Mouse (Mus musculus) CH12F3 (cell line): ENCODE measurements around the gene Ncf1.

ENCODE experiments used
- in situ Hi-C: fragments of 300-500 bp; cut with MboI; formaldehyde crosslinking; loops from 2 replicates; pipeline ENCODE4 v1.14.3; 2020; ENCODE audit warnings: low sequenced_read_pairs

The Ncf1 gene

GRCm38 (mm10) chr5:134246146-134246545 is 16.7 kb upstream of the Ncf1 start:
- in situ Hi-C loops, result no loop called here

GRCm38 (mm10) chr5:134244890-134245289 is 15.5 kb upstream of the Ncf1 start:
- in situ Hi-C loops, result no loop called here

GRCm38 (mm10) chr5:134243661-134244436 is 14.4 kb upstream of the Ncf1 start:
- in situ Hi-C loops, result no loop called here

GRCm38 (mm10) chr5:134241831-134242230 is 12.4 kb upstream of the Ncf1 start:
- in situ Hi-C loops, result no loop called here

GRCm38 (mm10) chr5:134237936-134238760 is 8.7 kb upstream of the Ncf1 start:
- in situ Hi-C loops, result no loop called here

GRCm38 (mm10) chr5:134237508-134237907 is 8.1 kb upstream of the Ncf1 start:
- in situ Hi-C loops, result no loop called here

- in situ Hi-C loops, result no loop called here
Observed at GRCm38 (mm10) chr5:134236796-134237195, 7.4 kb upstream of the Ncf1 start.

GRCm38 (mm10) chr5:134236241-134236640 is 6.8 kb upstream of the Ncf1 start:
- in situ Hi-C loops, result no loop called here

- in situ Hi-C loops, result no loop called here
Observed at GRCm38 (mm10) chr5:134235111-134235510, 5.7 kb upstream of the Ncf1 start.

GRCm38 (mm10) chr5:134234205-134234604 is 4.8 kb upstream of the Ncf1 start:
- in situ Hi-C loops, result no loop called here

- in situ Hi-C loops, result no loop called here
Observed at GRCm38 (mm10) chr5:134233244-134233651, 3.8 kb upstream of the Ncf1 start.

- in situ Hi-C loops, result no loop called here
Observed at GRCm38 (mm10) chr5:134232568-134232967, 3.1 kb upstream of the Ncf1 start.

GRCm38 (mm10) chr5:134232111-134232510 is 2.7 kb upstream of the Ncf1 start:
- in situ Hi-C loops, result no loop called here

- in situ Hi-C loops, result no loop called here
Observed at GRCm38 (mm10) chr5:134231376-134231775, 2.0 kb upstream of the Ncf1 start.

GRCm38 (mm10) chr5:134228249-134228638 is 1.2 kb downstream of the Ncf1 start:
- in situ Hi-C loops, result no loop called here

- in situ Hi-C loops, result no loop called here
Observed at GRCm38 (mm10) chr5:134227574-134228248, 1.7 kb downstream of the Ncf1 start.

- in situ Hi-C loops, result no loop called here
Observed at GRCm38 (mm10) chr5:134226946-134227345, 2.5 kb downstream of the Ncf1 start.

- in situ Hi-C loops, result no loop called here
Observed at GRCm38 (mm10) chr5:134225110-134225901, 4.1 kb downstream of the Ncf1 start.

- in situ Hi-C loops, result no loop called here
Observed at GRCm38 (mm10) chr5:134221708-134222150, 7.7 kb downstream of the Ncf1 start.

- in situ Hi-C loops, result no loop called here
Observed at GRCm38 (mm10) chr5:134221278-134221677, 8.1 kb downstream of the Ncf1 start.

GRCm38 (mm10) chr5:134217900-134218299 is 11.5 kb downstream of the Ncf1 start:
- in situ Hi-C loops, result no loop called here
